Mouse (Mus musculus) right cerebral cortex, postnatal 25 days (tissue): Measurements from ENCODE around the gene Meig1.
A peak's percentile ranks its signal among the peaks of the same experiment; 100 is the strongest.
"Not testable (repeated sequence)": the region's sequence is repeated elsewhere in the genome, so short reads cannot be mapped to it uniquely, and the experiment has no call there.

ENCODE experiments used
- DNase-seq: peaks from one replicate; pipeline ENCODE4 v3.0.0; 2022

Meig1 gene

GRCm38 (mm10) chr2:3422548-3422947, at the start of gene Meig1:
Gene Meig1 (minus strand): TSS chr2:3422648.
- no peak for DNase-seq

- no peak for DNase-seq
These were observed 34.1 kb upstream of the Meig1 start for GRCm38 (mm10) chr2:3456590-3456989.

- no peak for DNase-seq
These were observed 30.6 kb upstream of the Meig1 start for GRCm38 (mm10) chr2:3453096-3453495.

- peak; percentile 43 for DNase-seq
These were observed 27.0 kb upstream of the Meig1 start for GRCm38 (mm10) chr2:3449431-3449830.

- no peak for DNase-seq
These were observed 23.5 kb upstream of the Meig1 start for GRCm38 (mm10) chr2:3445984-3446383.

- no peak for DNase-seq
These were observed 21.8 kb upstream of the Meig1 start for GRCm38 (mm10) chr2:3444206-3444605.

- no peak for DNase-seq
These were observed 15.5 kb upstream of the Meig1 start for GRCm38 (mm10) chr2:3437956-3438355.

- DNase-seq: no peak
These were observed 13.1 kb upstream of the Meig1 start for GRCm38 (mm10) chr2:3435369-3436061.

- DNase-seq: no peak
These were observed 8.5 kb upstream of the Meig1 start for GRCm38 (mm10) chr2:3430956-3431355.

GRCm38 (mm10) chr2:3424579-3424910, 2.1 kb upstream of the Meig1 start:
- no peak for DNase-seq

- DNase-seq: peak; percentile 90
These were observed 1.6 kb upstream of the Meig1 start, which contains the start of gene Dclre1c for GRCm38 (mm10) chr2:3423841-3424578. Gene Dclre1c (plus strand): TSS chr2:3424131.

- DNase-seq: no peak
These were observed 2.3 kb downstream of the Meig1 start for GRCm38 (mm10) chr2:3420157-3420556.

GRCm38 (mm10) chr2:3418883-3419431, 3.5 kb downstream of the Meig1 start:
- peak; percentile 95 for DNase-seq

- DNase-seq: no peak
These were observed 6.8 kb downstream of the Meig1 start for GRCm38 (mm10) chr2:3415676-3416075.

GRCm38 (mm10) chr2:3414241-3414640, 8.2 kb downstream of the Meig1 start:
- peak; percentile 29 for DNase-seq

GRCm38 (mm10) chr2:3407756-3408155, 14.7 kb downstream of the Meig1 start:
- DNase-seq: no peak

- DNase-seq: no peak
These were observed 16.5 kb downstream of the Meig1 start for GRCm38 (mm10) chr2:3405981-3406380.

GRCm38 (mm10) chr2:3397110-3397509, 25.3 kb downstream of the Meig1 start, which contains the start of gene Olah:
Gene Olah (minus strand): TSS chr2:3397210.
- DNase-seq: not testable (repeated sequence)

- DNase-seq: no peak
These were observed 30.5 kb downstream of the Meig1 start for GRCm38 (mm10) chr2:3391945-3392344.

- DNase-seq: no peak
These were observed 35.2 kb downstream of the Meig1 start for GRCm38 (mm10) chr2:3387105-3387860.

GRCm38 (mm10) chr2:3365127-3365526, 57.3 kb downstream of the Meig1 start:
- DNase-seq: no peak

- DNase-seq: no peak
These were observed 61.4 kb downstream of the Meig1 start for GRCm38 (mm10) chr2:3361067-3361466.
